Mouse (Mus musculus) liver, embryonic 14.5 days (tissue): ENCODE data around the gene Comtd1.

ENCODE experiments used
- CTCF ChIP-seq: IDR thresholded peaks from 2 replicates; pipeline ENCODE4 v1.5.1; 2016; ENCODE audit warnings: antibody characterized with exemption, low read depth, control low read depth
- EP300 ChIP-seq: IDR thresholded peaks from 2 replicates; pipeline ENCODE4 v1.6.1; 2016; ENCODE audit warnings: antibody characterized with exemption, low read depth

DNA sequence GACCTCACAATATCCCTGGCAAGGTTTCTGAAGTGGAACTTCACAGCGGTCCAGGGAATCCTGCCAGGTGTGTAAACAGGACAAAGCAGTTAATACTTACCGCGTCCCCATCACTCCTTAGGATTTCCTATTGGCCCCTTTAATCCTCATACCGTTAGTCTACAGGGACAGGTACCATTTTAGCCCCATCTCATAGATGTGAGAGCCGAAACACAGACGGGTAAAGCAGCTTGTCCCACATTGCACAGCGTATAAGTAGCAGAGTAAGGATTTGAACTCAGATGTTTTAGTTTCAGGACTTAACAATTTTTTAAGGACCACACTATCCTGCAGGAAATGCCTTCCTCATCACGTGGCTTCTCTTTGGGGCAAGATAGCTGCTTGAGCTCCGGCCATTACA, 5.5 kb upstream of the Comtd1 start:
- TF ChIP-seq CTCF (no peak), EP300 (no peak)
